Mouse (Mus musculus): ENCODE results near the gene Clcn6.

GRCm38 (mm10) chr4:148065702-148066400 lies 27.2 kb upstream of the Clcn6 start:
- TF ChIP-seq CTCF (IDR thresholded peaks at IDR 0.05; ENCODE audit: extremely low read depth, insufficient read depth, low read length), result no peak
- TF ChIP-seq POLR2A (IDR thresholded peaks at IDR 0.05; ENCODE audit: extremely low read depth, insufficient read depth, low read length), result no peak

All from cortical plate, adult 2 months (tissue).